Mouse (Mus musculus) limb, embryonic 11.5 days (tissue): ENCODE results near the gene B9d1. TPM values are rescaled to one million over a fixed set of nuclear protein-coding genes. Genes with fewer than 3 reads are reported as not detected.

Experiments used
- ATAC-seq: fragments of 200-750 bp; cut with Nextera tagmentation; 2 replicates; pipeline ENCODE4 v1.8.0; 2017; ENCODE audit warnings: low read depth; ENCODE audit not compliant: insufficient number of reproducible peaks, low FRiP score, low TSS enrichment
- DNase-seq: peaks from one replicate; pipeline ENCODE4 v3.0.0-alpha.2; 2015; ENCODE audit warnings: low spot score
- H3K27ac ChIP-seq: fragments of 300-500 bp; sonication (generic); replicated peaks from 2 replicates; pipeline ENCODE4 v1.5.1; 2014; ENCODE audit warnings: low read depth, mild to moderate bottlenecking, low read length
- H3K27me3 ChIP-seq: fragments of 300-500 bp; sonication (generic); 2 replicates; pipeline ENCODE4 v1.6.1; 2014; ENCODE audit warnings: mild to moderate bottlenecking, low read length, mixed read lengths; ENCODE audit not compliant: control insufficient read depth, insufficient read depth
- H3K36me3 ChIP-seq: fragments of 300-500 bp; sonication (generic); 2 replicates; pipeline ENCODE4 v1.6.1; 2014; ENCODE audit warnings: mild to moderate bottlenecking, low read length, moderate library complexity, mixed read lengths; ENCODE audit not compliant: control insufficient read depth, insufficient read depth
- H3K4me1 ChIP-seq: fragments of 300-500 bp; sonication (generic); 2 replicates; pipeline ENCODE4 v1.6.1; 2014; ENCODE audit warnings: low read length, mixed read lengths; ENCODE audit not compliant: control insufficient read depth, insufficient read depth
- H3K4me2 ChIP-seq: fragments of 300-500 bp; sonication (generic); 2 replicates; pipeline ENCODE4 v1.6.1; 2014; ENCODE audit warnings: low read depth, mild to moderate bottlenecking, moderate library complexity; ENCODE audit not compliant: severe bottlenecking
- H3K4me3 ChIP-seq: fragments of 300-500 bp; sonication (generic); 2 replicates; pipeline ENCODE4 v1.5.1; 2014; ENCODE audit warnings: low read depth, low read length
- H3K9ac ChIP-seq: fragments of 300-500 bp; sonication (generic); 2 replicates; pipeline ENCODE4 v1.6.1; 2014; ENCODE audit warnings: mild to moderate bottlenecking, low read length
- H3K9me3 ChIP-seq: fragments of 300-500 bp; sonication (generic); 2 replicates; pipeline ENCODE4 v1.6.1; 2016; ENCODE audit warnings: low read length; ENCODE audit not compliant: control insufficient read depth
- WGBS: fragments of 180-500 bp; shearing (Covaris S2); extraction: QIAGEN DNeasy Blood & Tissue Kit; methylation state at CpG from one replicate; pipeline ENCODE4 v1.1.7; 2014; 5-methylcytosine and 5-hydroxymethylcytosine counted together
- polyA plus RNA-seq: library from polyadenylated mRNA; unstranded; fragments of >200 nt; fragmentation: Nextera tagmentation; extraction: Ambion mirVana; gene quantifications from 2 replicates; pipeline ENCODE4 v1.2.1, GENCODE M21; 2014

Gene B9d1
- polyA plus RNA-seq, 1 experiment from 2014 or later = 40.9 TPM

DNA sequence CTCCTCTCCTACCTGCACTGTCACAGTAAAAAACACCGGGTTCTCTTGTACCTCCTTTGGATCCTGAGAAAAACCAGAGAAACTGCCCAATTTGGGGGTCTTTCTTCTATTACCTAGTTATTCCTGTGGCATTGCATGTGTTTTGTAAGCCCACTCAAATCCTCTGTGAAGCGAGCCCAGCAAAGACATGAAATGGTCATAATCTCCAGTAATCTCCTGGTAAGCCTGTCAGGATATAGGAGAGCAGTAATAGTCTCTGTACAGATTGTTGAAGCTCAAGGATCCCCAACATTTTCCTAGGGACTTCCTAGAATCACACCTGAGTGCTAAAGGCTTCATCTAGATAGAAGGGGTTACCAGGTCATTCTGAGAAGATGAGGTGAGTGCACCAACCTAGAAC lies 36.2 kb downstream of the B9d1 start:
- Histone ChIP-seq H3K4me3 (no peak overlapping the region), H3K9me3 (no peaks in the 10 kb centered on the region), H3K27me3 (no peaks in the 10 kb centered on the region), H3K27ac (no peak overlapping the region), H3K36me3 (peaks cover 3% of the 10 kb centered on the region; the same call in 1 of the 2 replicates), H3K9ac (no peak overlapping the region), H3K4me1 (no peaks in the 10 kb centered on the region), H3K4me2 (no peak overlapping the region)
- DNase-seq (no peak), ATAC-seq (no peak)
- 79% methylated on average over 2 of the region's 2 CpGs for WGBS

DNA sequence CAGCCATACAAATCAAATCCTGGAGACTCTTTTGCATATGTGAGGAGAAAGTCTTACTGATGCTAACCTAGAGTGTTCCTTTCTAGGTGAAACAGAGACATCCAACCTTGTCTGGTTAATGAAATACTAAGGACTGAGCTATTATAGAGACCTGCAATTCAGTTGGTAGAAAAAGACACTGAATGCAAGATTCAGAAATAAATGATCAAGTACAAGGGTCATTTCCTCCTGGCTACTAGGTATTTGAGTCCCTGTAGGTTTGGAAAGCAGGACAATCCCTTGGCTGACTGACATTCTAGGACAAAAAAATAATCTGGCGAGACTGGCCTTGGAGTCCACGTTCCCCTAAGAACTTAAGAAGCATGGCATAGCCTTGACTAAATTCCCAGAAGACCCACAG lies 40.6 kb downstream of the B9d1 start:
- Histone ChIP-seq H3K36me3 (peaks cover 5% of the 10 kb centered on the region; the same call in 1 of the 2 replicates), H3K4me2 (no peak overlapping the region), H3K4me1 (no peaks in the 10 kb centered on the region), H3K27me3 (no peaks in the 10 kb centered on the region), H3K9ac (no peak overlapping the region), H3K4me3 (no peak overlapping the region), H3K9me3 (no peaks in the 10 kb centered on the region), H3K27ac (no peak overlapping the region)
- no peak for DNase-seq
- 91% methylated on average over 2 of the region's 2 CpGs for WGBS
- ATAC-seq = no peak

DNA sequence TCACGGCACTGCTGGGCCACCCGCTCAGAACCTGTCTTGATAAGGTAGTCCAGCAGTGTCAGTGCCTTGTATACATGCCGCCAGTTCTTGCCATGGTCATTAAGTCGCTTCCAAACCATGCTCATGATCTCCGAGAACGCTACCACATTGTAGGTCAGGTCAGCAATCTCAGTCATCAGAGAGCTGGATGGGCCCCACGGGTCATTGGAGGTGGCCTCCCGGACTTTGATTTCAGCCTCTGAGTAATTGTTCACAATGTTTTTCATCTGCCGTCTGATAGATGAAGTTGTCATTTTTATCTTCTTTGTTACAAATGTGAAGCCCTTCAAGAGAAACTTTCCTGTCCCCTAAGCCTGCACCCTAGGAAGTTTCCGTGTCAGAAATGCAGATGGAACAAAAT lies 41.5 kb downstream of the B9d1 start:
- Histone ChIP-seq H3K27me3 (no peaks in the 10 kb centered on the region), H3K9ac (no peak overlapping the region), H3K4me1 (no peaks in the 10 kb centered on the region), H3K36me3 (peaks cover 5% of the 10 kb centered on the region; the same call in 1 of the 2 replicates), H3K9me3 (no peaks in the 10 kb centered on the region), H3K4me3 (no peak overlapping the region), H3K27ac (no peak overlapping the region), H3K4me2 (no peak overlapping the region)
- ATAC-seq (no peak), DNase-seq (no peak)
- WGBS = 89% methylated on average over 10 of the region's 10 CpGs

DNA sequence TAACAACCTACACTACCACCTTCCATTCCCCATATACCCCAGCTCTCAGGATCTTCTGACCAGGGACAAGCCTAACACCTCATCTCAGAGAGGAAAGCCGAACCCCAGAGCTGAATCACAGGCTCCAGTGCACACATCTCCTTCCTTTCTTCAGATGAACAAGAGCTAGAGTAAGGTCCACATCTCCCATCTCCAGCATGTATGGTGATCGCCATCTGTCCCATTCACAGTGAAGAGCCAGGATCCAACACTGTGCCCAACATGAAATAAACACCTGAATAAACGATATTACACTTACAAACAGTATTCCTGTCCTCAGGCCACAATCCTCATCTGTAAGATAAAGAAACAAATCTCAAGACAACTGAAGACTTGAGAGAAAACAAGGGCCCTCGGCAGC lies 42.8 kb downstream of the B9d1 start:
- H3K4me1 ChIP-seq = no peaks in the 10 kb centered on the region
- peaks cover 5% of the 10 kb centered on the region; the same call in 1 of the 2 replicates for H3K36me3 ChIP-seq
- no peaks in the 10 kb centered on the region for H3K9me3 ChIP-seq
- no peak overlapping the region for H3K4me2 ChIP-seq
- no peak overlapping the region for H3K27ac ChIP-seq
- DNase-seq = no peak
- 95% methylated on average over 4 of the region's 4 CpGs for WGBS
- H3K9ac ChIP-seq = no peak overlapping the region
- H3K27me3 ChIP-seq = no peaks in the 10 kb centered on the region
- ATAC-seq = no peak
- H3K4me3 ChIP-seq = no peak overlapping the region

DNA sequence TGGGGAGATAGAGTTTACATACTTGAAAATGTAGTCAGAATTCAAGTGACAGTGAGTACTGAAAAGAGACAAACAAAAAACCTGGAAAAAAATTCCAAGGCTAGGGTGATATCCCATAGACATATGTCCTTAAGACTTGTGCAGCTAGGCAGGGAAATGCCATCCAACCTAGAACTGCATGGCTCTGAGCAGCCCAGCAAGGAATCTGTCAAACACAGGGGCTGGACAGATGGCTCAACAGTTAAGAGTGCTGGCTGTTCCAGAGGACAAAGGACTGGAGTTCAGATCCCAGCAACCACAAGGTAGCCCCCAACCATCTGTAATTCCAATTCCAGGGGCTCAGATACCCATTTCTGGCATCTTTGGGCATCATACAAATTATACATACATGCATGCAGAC lies 45.7 kb downstream of the B9d1 start:
- no peak overlapping the region for H3K4me3 ChIP-seq
- ATAC-seq = no peak
- peaks cover 5% of the 10 kb centered on the region; the same call in 1 of the 2 replicates for H3K36me3 ChIP-seq
- H3K4me1 ChIP-seq = no peaks in the 10 kb centered on the region
- no peaks in the 10 kb centered on the region for H3K27me3 ChIP-seq
- no peak overlapping the region for H3K27ac ChIP-seq
- no peak overlapping the region for H3K9ac ChIP-seq
- no peak overlapping the region for H3K4me2 ChIP-seq
- no peak for DNase-seq
- no peaks in the 10 kb centered on the region for H3K9me3 ChIP-seq

DNA sequence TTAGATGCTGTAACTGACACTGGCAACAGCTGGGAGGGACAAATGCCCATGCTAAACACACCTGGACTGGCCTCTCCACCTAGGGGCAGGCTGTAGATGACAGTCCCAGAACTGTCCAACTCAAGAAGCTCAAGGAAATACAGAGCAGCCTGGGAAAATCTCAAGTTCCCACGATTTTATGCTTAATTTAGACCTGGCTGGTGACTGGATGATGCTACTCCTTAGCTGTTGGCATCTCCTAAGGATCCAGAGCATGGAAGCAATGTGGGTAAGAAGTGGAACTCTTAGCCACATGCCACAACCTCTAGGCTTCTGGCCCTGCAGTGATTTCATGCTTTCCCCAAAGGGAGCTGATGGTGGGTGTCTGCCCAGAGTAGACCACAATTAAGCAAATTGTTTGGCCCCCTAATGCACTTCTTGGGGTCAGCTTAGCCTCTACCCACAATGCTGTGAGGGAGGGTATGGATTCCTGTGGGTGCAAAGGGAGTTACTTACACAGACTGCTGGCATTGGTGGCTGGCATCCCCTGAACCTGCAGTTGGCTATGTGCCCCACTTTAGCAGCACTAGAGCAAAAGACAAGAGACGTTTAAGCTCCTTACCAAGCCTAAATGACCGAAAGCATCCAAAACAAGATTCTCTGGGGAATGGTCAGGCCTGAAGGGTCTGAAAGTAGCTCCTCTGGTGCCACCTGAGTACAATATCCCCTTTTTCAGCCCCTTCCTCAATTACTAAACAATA lies 48.2 kb downstream of the B9d1 start:
- Histone ChIP-seq H3K27me3 (no peaks in the 10 kb centered on the region), H3K4me1 (no peaks in the 10 kb centered on the region), H3K4me3 (no peak overlapping the region), H3K9ac (no peak overlapping the region), H3K27ac (no peak overlapping the region), H3K36me3 (no peaks in the 10 kb centered on the region), H3K9me3 (no peaks in the 10 kb centered on the region), H3K4me2 (no peak overlapping the region)
- 89% methylated on average over 3 of the region's 3 CpGs for WGBS
- DNase-seq (no peak), ATAC-seq (no peak)

DNA sequence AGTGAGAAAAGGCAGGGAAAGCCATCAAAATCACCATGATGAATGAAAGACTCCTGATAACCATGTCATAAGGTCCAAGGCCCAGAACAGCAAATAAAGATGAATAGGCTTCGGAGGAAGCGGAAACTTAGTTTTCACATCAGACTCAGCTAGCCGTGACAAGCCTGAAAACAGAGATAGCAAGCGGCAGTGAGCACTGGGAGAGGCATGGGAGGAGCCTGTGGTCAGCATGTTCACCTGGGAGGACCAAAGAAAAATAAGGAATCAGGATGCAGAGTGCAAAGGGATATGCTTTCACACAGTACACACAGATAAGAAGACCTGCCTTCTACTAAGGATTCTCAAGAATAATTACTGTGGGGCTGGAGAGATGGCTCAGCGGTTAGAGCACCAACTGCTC lies 54.6 kb downstream of the B9d1 start:
- Histone ChIP-seq H3K36me3 (no peaks in the 10 kb centered on the region), H3K4me2 (no peak overlapping the region), H3K4me3 (no peak overlapping the region), H3K9me3 (no peaks in the 10 kb centered on the region), H3K9ac (no peak overlapping the region), H3K27me3 (no peaks in the 10 kb centered on the region), H3K4me1 (no peaks in the 10 kb centered on the region), H3K27ac (no peak overlapping the region)
- no peak for DNase-seq
- WGBS = 90% methylated on average over 5 of the region's 5 CpGs
- ATAC-seq = no peak

DNA sequence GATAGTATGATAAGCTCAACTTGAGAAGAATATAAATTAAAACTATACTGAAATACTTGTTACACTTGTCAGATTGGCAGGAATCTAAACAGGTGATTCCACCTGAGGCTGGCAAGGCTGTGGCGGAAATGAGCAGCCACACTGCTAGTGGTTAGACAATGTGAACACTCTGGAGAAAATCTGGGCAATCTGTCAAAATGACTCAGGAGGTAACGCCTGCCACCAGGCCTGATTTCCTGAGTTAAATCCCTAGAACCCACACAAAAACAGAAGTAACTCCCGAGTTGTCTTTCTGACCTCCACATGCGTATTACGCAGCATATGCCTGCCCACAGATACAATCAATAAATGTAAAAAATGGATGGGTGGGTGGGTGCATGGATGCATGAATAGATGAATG lies 57.5 kb downstream of the B9d1 start:
- Histone ChIP-seq H3K9me3 (no peaks in the 10 kb centered on the region), H3K9ac (no peak overlapping the region), H3K36me3 (no peaks in the 10 kb centered on the region), H3K4me1 (no peaks in the 10 kb centered on the region), H3K27me3 (no peaks in the 10 kb centered on the region), H3K27ac (no peak overlapping the region), H3K4me2 (no peak overlapping the region), H3K4me3 (no peak overlapping the region)
- ATAC-seq = no peak
- no peak for DNase-seq
- whole genome bisulfite sequencing = 80% methylated on average over 5 of the region's 5 CpGs
